Mouse (Mus musculus) heart, adult 2 months (tissue): ENCODE data around the gene Calb2. TPM values are rescaled to one million over a fixed set of nuclear protein-coding genes. Genes with fewer than 3 reads are reported as not detected.
A peak's percentile ranks its signal among the peaks of the same experiment; 100 is the strongest.

ENCODE experiments used
- DNase-seq, 2 experiments: peaks; one replicate each; pipeline ENCODE4 v3.0.0; 2021
- H3K27ac ChIP-seq: fragments of 200-600 bp; 2 replicates; pipeline ENCODE4 v1.8.1; 2022
- H3K27me3 ChIP-seq: fragments of 200-500 bp; 2 replicates; pipeline ENCODE4 v1.6.1; 2012; ENCODE audit warnings: mild to moderate bottlenecking, low read length, inconsistent platforms, mixed read lengths; ENCODE audit not compliant: control insufficient read depth, insufficient read depth
- H3K36me3 ChIP-seq: fragments of 200-500 bp; 2 replicates; pipeline ENCODE4 v1.6.1; 2012; ENCODE audit warnings: low read length, inconsistent platforms; ENCODE audit not compliant: control insufficient read depth, insufficient read depth
- H3K4me1 ChIP-seq: fragments of 200-500 bp; 2 replicates; pipeline ENCODE4 v1.6.1; 2011; ENCODE audit warnings: low read length; ENCODE audit not compliant: control insufficient read depth, insufficient read depth
- H3K4me3 ChIP-seq: fragments of 200-600 bp; 2 replicates; pipeline ENCODE4 v1.8.1; 2022
- H3K79me2 ChIP-seq: fragments of 200-500 bp; replicated peaks from 2 replicates; pipeline ENCODE4 v1.6.1; 2012; ENCODE audit warnings: mild to moderate bottlenecking, inconsistent platforms, low read length, moderate library complexity, mixed read lengths; ENCODE audit not compliant: control insufficient read depth, insufficient read depth
- H3K9ac ChIP-seq: fragments of 200-500 bp; 2 replicates; pipeline ENCODE4 v1.6.1; 2012; ENCODE audit warnings: low read depth, mild to moderate bottlenecking, control low read depth, inconsistent platforms, low read length, mixed read lengths
- CTCF ChIP-seq: fragments of 200-600 bp; IDR thresholded peaks from 2 replicates; pipeline ENCODE4 v1.8.1; 2022; ENCODE audit warnings: antibody characterized with exemption, mild to moderate bottlenecking, moderate library complexity
- EP300 ChIP-seq: fragments of 200-500 bp; IDR thresholded peaks from 2 replicates; pipeline ENCODE4 v1.6.1; 2011; ENCODE audit warnings: low read depth, low read length, control low read depth; ENCODE audit not compliant: insufficient read depth
- POLR2A ChIP-seq: fragments of 200-500 bp; IDR thresholded peaks from 2 replicates; pipeline ENCODE4 v1.6.1; 2011; ENCODE audit warnings: mild to moderate bottlenecking, low read depth, low read length, control low read depth; ENCODE audit not compliant: insufficient read depth
- WGBS: fragments of 180-500 bp; shearing (Covaris S2); methylation state at CpG from one replicate; pipeline ENCODE4 v1.1.7; 2018; 5-methylcytosine and 5-hydroxymethylcytosine counted together
- intact Hi-C: fragments of 180-260 bp; cut with DNase I; formaldehyde crosslinking; loops from one replicate; pipeline ENCODE4 v1.15.1; 2025
- long read RNA-seq: library from polyadenylated mRNA; stranded (forward); transcript quantifications from one replicate; pipeline ENCODE4 v2.0.0, GENCODE M21; 2021
- polyA plus RNA-seq: library from polyadenylated mRNA; depleted of rRNA; stranded (reverse); fragments of >200 nt; gene quantifications from 2 replicates; pipeline ENCODE4 v1.2.3, GENCODE M21; 2012; rRNA removed
- total RNA-seq, 2 experiments: library from RNA; stranded (reverse); gene quantifications; 2 replicates each; pipeline ENCODE4 v1.2.3; 2021

The Calb2 gene
- not detected for total RNA-seq
- not detected in 2 replicates for polyA plus RNA-seq
- long read RNA-seq: 0 reads

DNA sequence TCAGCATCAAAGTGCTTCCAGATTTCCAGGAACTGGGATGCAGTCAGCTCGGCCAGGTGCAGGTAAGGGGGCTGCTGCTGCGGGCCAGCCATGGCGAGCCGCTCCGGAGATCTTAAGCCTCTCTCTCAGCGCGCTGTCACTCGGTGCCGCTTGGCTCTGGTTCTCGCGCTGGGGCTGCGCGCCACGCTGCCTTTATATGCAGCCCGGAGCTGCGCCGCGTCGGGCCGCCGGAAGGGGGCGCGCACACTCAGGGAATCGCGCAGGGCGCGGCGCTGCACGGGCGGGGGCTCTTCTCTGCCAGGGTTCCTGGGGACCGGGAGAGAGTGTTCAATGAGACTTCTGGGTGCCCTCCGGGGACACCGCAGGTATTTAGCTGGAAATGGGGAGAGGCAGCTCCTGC is at the start of gene Calb2:
Calb2 (minus strand) TSS at position 165 of the 400 bp plus-strand sequence.
- no peaks in the 10 kb centered on the region for H3K4me1 ChIP-seq
- H3K27ac ChIP-seq: no peak within 1 kb of the TSS
- DNase-seq: peak in 1 of 2 experiments; percentile 32
- TF ChIP-seq EP300 (no peak), CTCF (peak; percentile 64), POLR2A (no peak)
- no peaks in the 10 kb centered on the region for H3K36me3 ChIP-seq
- no peak within 1 kb of the TSS for H3K9ac ChIP-seq
- no peaks in the 10 kb centered on the region for H3K79me2 ChIP-seq
- no peak within 1 kb of the TSS for H3K4me3 ChIP-seq
- 3% methylated on average over 33 of the region's 33 CpGs for WGBS
- intact Hi-C loops: no loop called here
- peaks cover 3% of the 10 kb centered on the region; the same call in 1 of the 2 replicates for H3K27me3 ChIP-seq

DNA sequence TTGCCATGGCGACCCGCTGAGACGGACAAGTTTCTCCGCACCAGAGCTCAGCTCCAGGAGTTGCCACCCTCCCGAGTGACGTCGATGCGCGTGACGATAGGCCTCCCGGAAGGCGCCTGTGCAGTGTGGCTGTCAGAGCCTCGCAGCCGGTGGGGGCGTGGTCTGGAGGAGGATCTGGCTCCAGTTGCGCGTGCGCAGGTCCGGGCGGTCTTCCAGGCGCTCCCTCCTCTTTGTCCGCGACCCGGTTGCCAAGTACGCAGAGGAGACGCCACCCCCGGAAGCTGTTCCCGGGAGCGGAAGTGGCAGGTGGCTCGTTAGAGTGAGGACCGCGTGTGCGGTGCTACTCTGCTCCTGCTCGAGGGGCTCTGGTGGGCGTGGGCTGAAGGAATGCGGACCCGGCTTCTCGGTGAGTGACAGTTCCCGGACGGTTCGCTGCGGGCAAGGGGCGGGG is 49.7 kb upstream of the Calb2 start:
- TF ChIP-seq CTCF: no peak
- TF ChIP-seq EP300: no peak
- TF ChIP-seq POLR2A: peak; percentile 65
- H3K4me1 ChIP-seq: no peaks in the 10 kb centered on the region
- H3K27ac ChIP-seq: peak overlapping the region; percentile 65
- H3K79me2 ChIP-seq: no peaks in the 10 kb centered on the region
- peak; percentile 99 to 100 for DNase-seq
- peak overlapping the region; percentile 27 for H3K9ac ChIP-seq
- no peaks in the 10 kb centered on the region for H3K27me3 ChIP-seq
- under 1% methylated on average over 43 of the region's 43 CpGs for WGBS
- peak overlapping the region; percentile 82 for H3K4me3 ChIP-seq
- intact Hi-C loops: loop anchor here (5.0 kb wide), 1 partner anchor 400 kb away; the partner anchor contains the start of gene Vac14
- no peaks in the 10 kb centered on the region; the same call in 1 of the 2 replicates for H3K36me3 ChIP-seq

DNA sequence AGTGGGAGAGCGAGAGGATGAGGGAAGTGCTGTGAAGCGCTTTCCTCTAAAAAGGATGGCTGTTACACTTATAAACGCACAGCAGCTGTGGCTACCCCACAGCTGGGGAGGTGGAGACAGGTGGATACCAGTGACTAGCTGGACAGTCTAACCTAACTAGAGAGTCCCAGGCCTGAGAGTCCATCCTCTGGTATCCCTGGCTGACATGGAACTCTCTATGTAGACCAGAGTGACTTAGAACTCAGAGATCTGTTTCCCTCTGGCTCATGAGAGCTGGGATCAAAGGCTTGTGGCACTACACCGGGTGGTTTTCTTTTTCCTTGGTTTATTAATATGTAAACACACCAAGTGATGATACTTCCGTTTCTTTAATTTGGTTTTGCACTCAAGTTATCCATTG is 49.2 kb upstream of the Calb2 start:
- intact Hi-C loops: loop anchor here (5.0 kb wide), 1 partner anchor 400 kb away; the partner anchor contains the start of gene Vac14
- H3K27ac ChIP-seq: peak overlapping the region; percentile 65
- 38% methylated on average over 5 of the region's 5 CpGs for WGBS
- H3K27me3 ChIP-seq: no peaks in the 10 kb centered on the region
- H3K4me1 ChIP-seq: no peaks in the 10 kb centered on the region
- TF ChIP-seq CTCF: no peak
- TF ChIP-seq EP300: no peak
- no peak for TF ChIP-seq POLR2A
- no peaks in the 10 kb centered on the region; the same call in 1 of the 2 replicates for H3K36me3 ChIP-seq
- no peak overlapping the region for H3K9ac ChIP-seq
- H3K4me3 ChIP-seq: peak overlapping the region; percentile 82
- H3K79me2 ChIP-seq: no peaks in the 10 kb centered on the region
- peak in 1 of 2 experiments; percentile 22 for DNase-seq

DNA sequence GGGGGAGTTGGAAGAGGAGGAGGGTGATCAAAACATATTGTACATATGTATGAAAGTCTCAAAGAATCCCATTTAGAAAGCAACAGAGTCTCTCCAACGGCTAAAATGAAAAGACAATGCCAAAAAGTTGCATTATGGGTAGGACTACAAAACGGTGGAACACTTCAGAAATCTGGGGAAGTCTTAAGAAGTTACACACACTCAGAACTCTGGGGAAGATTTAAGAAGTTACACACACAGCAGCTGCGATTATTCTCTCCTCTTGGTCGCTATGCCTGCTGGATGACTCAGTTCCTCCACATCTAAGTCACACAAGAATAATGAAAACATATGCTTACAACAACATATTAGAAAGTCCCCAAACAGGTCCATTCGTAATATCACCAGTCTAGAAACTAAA is 48.2 kb upstream of the Calb2 start:
- Histone ChIP-seq H3K36me3 (no peaks in the 10 kb centered on the region), H3K4me1 (no peaks in the 10 kb centered on the region), H3K27ac (no peak overlapping the region), H3K9ac (no peak overlapping the region), H3K4me3 (no peak overlapping the region), H3K27me3 (no peaks in the 10 kb centered on the region; the same call in 1 of the 2 replicates), H3K79me2 (no peaks in the 10 kb centered on the region)
- TF ChIP-seq CTCF: no peak
- no peak for TF ChIP-seq POLR2A
- TF ChIP-seq EP300: no peak
- DNase-seq: no peak
- 62% methylated on average over 5 of the region's 5 CpGs for WGBS
- intact Hi-C loops: loop anchor here (5.0 kb wide), 1 partner anchor 401 kb away; the partner anchor contains the start of gene Vac14

DNA sequence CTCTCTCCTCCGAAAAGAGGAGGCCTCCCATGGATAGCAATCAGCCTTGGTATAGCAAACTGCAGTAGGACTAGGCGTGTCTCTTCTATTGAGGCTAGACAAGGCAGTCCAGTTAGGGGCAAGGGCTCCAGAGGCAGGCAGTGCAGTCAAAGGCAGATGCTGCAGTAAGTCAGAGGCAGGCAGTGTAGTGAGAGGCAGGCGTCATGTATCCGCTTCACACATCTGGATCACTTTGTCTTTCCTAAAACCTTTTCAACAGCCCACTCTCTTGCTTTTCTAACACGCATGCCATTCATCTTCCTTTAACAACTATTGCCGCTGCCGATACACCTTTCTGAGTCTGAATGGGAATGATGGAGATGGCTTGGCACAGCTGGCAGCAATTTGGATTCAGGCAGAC is 47.4 kb upstream of the Calb2 start, which contains the start of gene Cmtr2:
Cmtr2 (plus strand) TSS at position 301 of the 400 bp plus-strand sequence.
- no peak for DNase-seq
- Histone ChIP-seq H3K4me3 (no peak within 1 kb of the TSS), H3K27me3 (no peaks in the 10 kb centered on the region; the same call in 1 of the 2 replicates), H3K4me1 (no peaks in the 10 kb centered on the region), H3K36me3 (no peaks in the 10 kb centered on the region), H3K79me2 (no peaks in the 10 kb centered on the region), H3K9ac (no peak within 1 kb of the TSS), H3K27ac (no peak within 1 kb of the TSS)
- intact Hi-C loops: loop anchor here (5.0 kb wide), 1 partner anchor 402 kb away; the partner anchor contains the start of gene Vac14
- WGBS: 73% methylated on average over 7 of the region's 7 CpGs
- TF ChIP-seq POLR2A: no peak
- no peak for TF ChIP-seq EP300
- no peak for TF ChIP-seq CTCF

DNA sequence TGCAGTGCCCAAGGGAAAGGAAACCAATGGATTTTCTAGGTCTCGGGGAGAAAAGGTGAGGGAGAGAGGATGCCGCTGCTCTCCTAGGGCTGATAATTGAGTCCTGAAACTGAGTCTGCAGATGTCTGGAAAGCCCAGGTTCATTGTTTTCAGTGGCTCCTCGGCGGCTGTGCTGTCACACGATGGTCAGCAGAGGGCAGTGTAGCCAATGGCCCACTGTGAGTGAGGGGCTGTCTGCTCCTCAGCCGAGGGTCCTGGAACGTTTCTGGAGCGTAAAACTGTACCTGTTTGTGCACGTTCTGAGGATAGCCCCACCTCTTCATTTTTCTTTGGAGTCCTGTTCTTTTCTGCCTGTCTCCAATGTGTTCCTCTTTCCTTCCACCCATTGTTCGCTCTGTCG is 33.8 kb upstream of the Calb2 start:
- no peaks in the 10 kb centered on the region for H3K36me3 ChIP-seq
- intact Hi-C loops: no loop called here
- no peaks in the 10 kb centered on the region for H3K27me3 ChIP-seq
- WGBS: 26% methylated on average over 11 of the region's 11 CpGs
- H3K79me2 ChIP-seq: no peaks in the 10 kb centered on the region
- H3K4me3 ChIP-seq: no peak overlapping the region
- DNase-seq: no peak
- TF ChIP-seq EP300 (no peak), CTCF (peak; percentile 62), POLR2A (no peak)
- H3K27ac ChIP-seq: no peak overlapping the region
- no peaks in the 10 kb centered on the region for H3K4me1 ChIP-seq
- H3K9ac ChIP-seq: no peak overlapping the region
